Mouse (Mus musculus) embryonic facial prominence, embryonic 10.5 days (tissue): ENCODE results near the gene Foxi1. TPM values are rescaled to one million over a fixed set of nuclear protein-coding genes. Genes with fewer than 3 reads are reported as not detected.
"Not testable (repeated sequence)": the region's sequence is repeated elsewhere in the genome, so short reads cannot be mapped to it uniquely, and the experiment has no call there.

Experiments used
- DNase-seq: peaks from one replicate; pipeline ENCODE4 v3.0.0-alpha.2; 2017; ENCODE audit warnings: low spot score
- H3K27ac ChIP-seq: fragments of 300-500 bp; sonication (generic); replicated peaks from 2 replicates; pipeline ENCODE4 v1.5.1; 2016; ENCODE audit warnings: mild to moderate bottlenecking
- H3K27me3 ChIP-seq: fragments of 300-500 bp; sonication (generic); replicated peaks from 2 replicates; pipeline ENCODE4 v1.6.1; 2016; ENCODE audit warnings: low read depth, mild to moderate bottlenecking; ENCODE audit not compliant: poor library complexity, severe bottlenecking
- H3K36me3 ChIP-seq: fragments of 300-500 bp; sonication (generic); replicated peaks from 2 replicates; pipeline ENCODE4 v1.6.1; 2016; ENCODE audit warnings: mild to moderate bottlenecking, moderate library complexity
- H3K4me1 ChIP-seq: fragments of 300-500 bp; sonication (generic); 2 replicates; pipeline ENCODE4 v1.6.1; 2016
- H3K4me3 ChIP-seq: fragments of 300-500 bp; sonication (generic); 2 replicates; pipeline ENCODE4 v1.5.1; 2016; ENCODE audit warnings: mild to moderate bottlenecking, moderate library complexity
- H3K9me3 ChIP-seq: fragments of 300-500 bp; sonication (generic); 2 replicates; pipeline ENCODE4 v1.6.1; 2016; ENCODE audit warnings: mild to moderate bottlenecking
- WGBS: fragments of 180-500 bp; shearing (Covaris S2); methylation state at CpG from one replicate; pipeline ENCODE4 v1.1.7; 2016; 5-methylcytosine and 5-hydroxymethylcytosine counted together
- polyA plus RNA-seq: library from polyadenylated mRNA; unstranded; fragments of >200 nt; fragmentation: Nextera tagmentation; extraction: Ambion mirVana; gene quantifications from 2 replicates; pipeline ENCODE4 v1.2.1, GENCODE M21; 2016

The Foxi1 gene
- 0.14 TPM in 1 of 2 replicates, not detected in the other for polyA plus RNA-seq

DNA sequence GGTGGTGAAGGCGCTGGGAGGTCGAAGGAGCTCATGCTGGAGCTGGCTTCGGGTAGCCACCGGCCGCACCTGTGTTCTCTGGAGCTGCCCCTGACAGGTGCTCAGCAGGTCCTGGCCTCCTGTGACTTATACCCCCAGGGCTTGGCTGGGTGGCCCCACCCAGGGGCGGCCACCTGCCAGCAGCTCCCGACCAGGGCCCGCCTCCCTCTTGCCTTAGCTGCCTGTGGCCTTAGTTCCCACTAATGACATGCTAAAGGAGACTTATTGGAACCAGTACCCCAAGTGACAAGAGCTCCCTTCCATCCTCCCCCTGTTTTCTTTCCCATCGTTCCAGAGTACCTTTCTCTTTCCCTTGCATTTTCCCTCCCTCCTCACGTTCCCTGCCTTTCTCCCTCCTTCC lies at the start of gene Foxi1:
TSS of gene Foxi1 (minus strand) at position 101 of the 400 bp plus-strand sequence.
- no peaks in the 10 kb centered on the region for H3K9me3 ChIP-seq
- no peak within 1 kb of the TSS for H3K27ac ChIP-seq
- H3K36me3 ChIP-seq = no peaks in the 10 kb centered on the region
- H3K4me3 ChIP-seq = no peak within 1 kb of the TSS
- 77% methylated on average over 10 of the region's 10 CpGs for WGBS
- DNase-seq = no peak
- H3K4me1 ChIP-seq = no peaks in the 10 kb centered on the region
- H3K27me3 ChIP-seq = no peaks in the 10 kb centered on the region

DNA sequence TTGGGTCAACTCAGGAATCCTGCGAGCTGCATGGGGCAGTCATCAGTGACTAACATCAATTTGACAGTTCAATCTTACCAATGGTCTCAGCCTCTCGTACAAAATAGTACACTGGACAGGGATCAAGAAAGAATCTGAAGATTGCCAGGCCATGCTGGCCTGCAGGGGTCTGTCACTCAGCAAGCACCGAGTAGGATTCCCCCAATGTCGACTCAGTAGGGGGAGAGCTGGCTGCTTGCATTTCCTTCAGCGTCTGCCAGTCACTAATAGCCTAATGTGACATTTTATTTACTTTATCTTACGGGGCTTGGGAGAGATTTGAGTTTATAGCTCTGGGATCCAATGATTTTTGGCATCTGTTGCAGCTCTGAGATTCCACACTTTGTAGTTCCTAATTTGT lies 35.1 kb upstream of the Foxi1 start:
- no peaks in the 10 kb centered on the region for H3K9me3 ChIP-seq
- no peak overlapping the region for H3K4me3 ChIP-seq
- H3K27ac ChIP-seq = no peak overlapping the region
- no peak for DNase-seq
- 65% methylated on average over 6 of the region's 6 CpGs for WGBS
- no peaks in the 10 kb centered on the region for H3K4me1 ChIP-seq
- no peaks in the 10 kb centered on the region for H3K36me3 ChIP-seq
- H3K27me3 ChIP-seq = no peaks in the 10 kb centered on the region

DNA sequence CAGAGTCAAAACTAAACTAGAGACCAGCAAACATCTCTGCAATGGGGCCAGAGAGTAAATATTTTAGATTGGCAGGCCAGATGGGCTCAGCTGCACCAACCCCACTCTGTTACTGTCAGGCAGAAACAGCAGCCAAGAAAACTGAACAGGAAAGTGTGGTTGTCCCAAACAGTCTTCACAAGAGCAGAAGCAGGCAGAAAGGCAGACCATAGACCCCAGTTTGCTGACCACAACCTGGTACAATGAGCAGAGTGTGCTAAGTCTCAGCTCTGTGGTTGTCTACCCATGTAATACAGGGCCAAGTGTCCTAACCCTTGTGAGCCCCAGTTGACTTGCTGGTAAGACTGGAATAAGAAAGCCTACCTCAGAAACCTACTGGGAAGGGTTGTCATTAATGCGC lies 32.4 kb upstream of the Foxi1 start:
- Histone ChIP-seq H3K4me1 (no peaks in the 10 kb centered on the region), H3K9me3 (no peaks in the 10 kb centered on the region), H3K27me3 (no peaks in the 10 kb centered on the region), H3K4me3 (no peak overlapping the region), H3K27ac (no peak overlapping the region), H3K36me3 (no peaks in the 10 kb centered on the region)
- no peak for DNase-seq
- 95% methylated on average over 1 of the region's 1 CpGs for WGBS

DNA sequence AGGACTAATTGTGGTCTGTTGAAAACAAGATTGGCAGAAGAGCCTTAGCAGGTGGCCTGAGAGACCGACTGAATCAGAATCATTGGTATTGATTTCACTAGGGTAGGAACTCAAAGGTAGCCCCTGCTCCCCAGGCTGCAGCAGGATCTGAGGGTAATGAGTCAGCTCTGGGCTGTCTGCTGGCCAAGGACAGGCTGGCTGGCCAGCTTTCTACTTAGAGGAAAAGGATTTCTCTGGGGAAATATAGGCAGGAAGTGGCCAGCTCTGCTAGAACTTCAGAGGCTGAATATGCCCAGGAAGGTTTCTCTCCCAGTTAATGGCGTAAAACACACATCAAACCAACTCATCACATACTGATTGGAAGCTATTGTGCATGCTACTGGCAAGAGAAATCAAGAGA lies 31.8 kb upstream of the Foxi1 start:
- Histone ChIP-seq H3K4me1 (no peaks in the 10 kb centered on the region), H3K9me3 (no peaks in the 10 kb centered on the region), H3K4me3 (no peak overlapping the region), H3K36me3 (no peaks in the 10 kb centered on the region), H3K27me3 (no peaks in the 10 kb centered on the region), H3K27ac (no peak overlapping the region)
- 76% methylated on average over 2 of the region's 2 CpGs for WGBS
- no peak for DNase-seq

DNA sequence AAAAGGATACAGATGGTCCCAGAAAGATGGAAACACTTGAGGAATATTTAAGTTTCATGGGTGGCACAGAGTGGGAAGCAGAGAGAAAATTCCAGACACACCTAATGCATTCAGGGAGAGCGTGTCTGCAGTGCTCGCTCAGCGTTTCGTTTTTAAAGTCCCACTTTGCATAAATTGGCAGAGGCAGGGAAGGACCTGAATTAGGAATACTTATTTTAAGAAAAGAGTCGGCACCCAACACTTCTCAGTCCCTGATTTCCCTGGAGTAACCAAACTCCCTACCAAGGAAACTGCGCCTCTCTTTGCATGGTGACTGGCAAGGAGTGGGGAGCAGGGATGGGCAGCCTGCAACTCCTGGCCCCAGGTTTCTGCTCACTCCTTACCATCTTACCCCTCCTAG lies 29.0 kb upstream of the Foxi1 start:
- Histone ChIP-seq H3K9me3 (no peaks in the 10 kb centered on the region), H3K4me1 (no peaks in the 10 kb centered on the region), H3K27me3 (no peaks in the 10 kb centered on the region), H3K36me3 (no peaks in the 10 kb centered on the region), H3K27ac (no peak overlapping the region), H3K4me3 (no peak overlapping the region)
- no peak for DNase-seq
- 84% methylated on average over 6 of the region's 6 CpGs for WGBS

DNA sequence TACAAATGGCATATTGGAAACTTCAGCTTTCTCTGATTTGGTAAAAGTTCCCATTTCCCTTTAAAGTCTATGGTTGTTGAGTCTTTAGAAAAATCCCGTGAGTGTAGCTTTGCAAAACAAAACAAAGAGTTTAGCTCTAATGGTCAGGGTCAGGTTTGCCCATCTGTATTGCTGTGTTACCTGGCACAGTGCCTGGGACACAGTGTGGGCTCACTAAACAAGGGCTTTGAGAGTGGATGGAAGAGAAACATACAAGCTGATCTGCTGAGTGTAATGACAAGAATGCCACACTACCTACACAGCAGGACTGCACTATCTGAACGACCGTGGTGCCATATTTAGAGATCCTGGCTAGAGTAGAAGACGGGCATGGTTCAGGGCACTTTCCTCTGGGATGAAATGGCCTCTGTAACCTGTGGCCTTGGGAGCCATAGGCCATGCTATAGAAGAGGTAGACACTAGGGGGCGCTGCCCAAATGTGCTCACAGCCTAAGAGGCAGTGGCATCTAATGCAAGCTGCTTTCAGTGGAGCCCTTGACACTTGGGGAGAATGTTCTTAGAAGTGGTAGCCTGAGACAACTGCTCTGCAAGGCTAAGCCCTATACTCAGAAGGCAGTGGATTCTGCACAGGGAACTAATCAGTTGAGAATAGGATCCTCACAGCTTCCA lies 28.3 kb upstream of the Foxi1 start:
- no peaks in the 10 kb centered on the region for H3K27me3 ChIP-seq
- no peaks in the 10 kb centered on the region for H3K36me3 ChIP-seq
- DNase-seq = peak; percentile 50
- 58% methylated on average over 5 of the region's 5 CpGs for WGBS
- no peaks in the 10 kb centered on the region for H3K4me1 ChIP-seq
- no peak overlapping the region for H3K4me3 ChIP-seq
- no peak overlapping the region for H3K27ac ChIP-seq
- H3K9me3 ChIP-seq = no peaks in the 10 kb centered on the region

DNA sequence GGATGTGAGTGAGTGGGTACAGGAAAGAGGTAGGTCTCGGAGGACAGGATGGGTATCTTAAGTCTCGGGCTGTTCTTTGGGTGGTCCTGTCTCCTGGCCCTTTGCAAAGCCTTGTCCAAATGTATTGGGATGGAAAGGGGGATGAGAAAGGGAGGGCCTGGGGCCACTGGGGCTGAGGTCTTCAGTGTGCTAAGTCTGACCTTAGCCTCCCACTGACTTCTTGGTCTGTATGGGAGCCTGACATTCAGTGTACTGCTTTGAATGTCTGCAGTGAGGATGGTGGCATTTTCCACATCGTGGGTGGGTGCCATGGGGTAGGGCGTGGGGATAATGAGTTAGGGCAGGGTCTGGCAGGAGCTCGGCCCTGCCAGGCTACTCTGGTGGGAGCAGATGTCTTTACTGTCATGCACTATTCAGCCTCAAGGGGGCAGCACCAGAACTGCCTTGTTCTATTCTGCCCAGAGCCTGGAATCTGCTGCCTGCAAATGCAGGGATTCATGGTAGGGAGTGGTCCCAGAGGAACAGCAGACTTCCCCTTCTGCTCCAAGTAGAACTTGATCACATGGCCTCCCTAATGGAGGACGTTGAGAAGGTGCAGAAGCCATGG lies 21.0 kb upstream of the Foxi1 start:
- Histone ChIP-seq H3K4me1 (no peaks in the 10 kb centered on the region), H3K4me3 (no peak overlapping the region), H3K27me3 (no peaks in the 10 kb centered on the region), H3K9me3 (no peaks in the 10 kb centered on the region), H3K36me3 (no peaks in the 10 kb centered on the region), H3K27ac (no peak overlapping the region)
- peak; percentile 77 for DNase-seq
- WGBS = 35% methylated on average over 6 of the region's 6 CpGs

DNA sequence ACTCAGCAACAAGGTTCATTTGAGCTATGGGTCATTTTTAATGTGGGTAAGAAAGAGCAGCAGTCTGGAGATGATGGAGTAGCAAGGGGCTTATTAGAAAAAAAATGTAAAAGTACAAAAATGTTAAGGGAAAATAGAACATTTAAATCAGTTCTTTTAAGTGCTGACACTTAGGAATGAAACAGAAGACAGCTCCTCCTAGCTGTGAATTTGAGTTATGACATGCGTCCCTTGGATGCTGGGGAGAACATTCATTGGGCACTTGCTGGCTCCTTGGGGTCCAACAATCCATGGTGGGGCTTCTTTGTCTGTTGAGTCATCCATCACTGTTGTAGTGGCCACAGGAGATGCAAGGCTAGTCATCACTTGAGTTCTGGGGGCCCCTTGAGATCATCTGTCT lies 19.3 kb upstream of the Foxi1 start:
- no peak for DNase-seq
- H3K27ac ChIP-seq = no peak overlapping the region
- no peaks in the 10 kb centered on the region for H3K9me3 ChIP-seq
- H3K4me1 ChIP-seq = no peaks in the 10 kb centered on the region
- no peaks in the 10 kb centered on the region for H3K36me3 ChIP-seq
- 38% methylated on average over 1 of the region's 1 CpGs for WGBS
- H3K27me3 ChIP-seq = no peaks in the 10 kb centered on the region; the same call in 1 of the 2 replicates
- H3K4me3 ChIP-seq = no peak overlapping the region

DNA sequence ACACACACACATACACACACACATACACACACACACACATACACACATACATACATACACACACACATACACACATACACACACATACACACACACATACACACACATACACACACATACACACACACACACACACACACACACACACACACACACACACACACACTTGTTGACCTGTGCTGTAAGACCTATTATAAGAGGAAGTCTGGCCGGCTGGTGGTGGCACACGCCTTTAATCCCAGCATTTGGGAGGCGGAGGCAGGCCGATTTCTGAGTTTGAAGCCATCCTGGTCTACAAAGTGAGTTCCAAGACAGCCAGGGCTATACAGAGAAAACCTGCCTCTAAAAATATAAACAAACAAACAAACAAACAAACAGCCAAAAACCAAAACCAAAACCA lies 12.7 kb upstream of the Foxi1 start:
- H3K4me1 ChIP-seq, H3K4me3 ChIP-seq, H3K36me3 ChIP-seq, H3K27ac ChIP-seq, DNase-seq, H3K9me3 ChIP-seq, H3K27me3 ChIP-seq: not testable (repeated sequence)
- 92% methylated on average over 4 of the region's 4 CpGs for WGBS

DNA sequence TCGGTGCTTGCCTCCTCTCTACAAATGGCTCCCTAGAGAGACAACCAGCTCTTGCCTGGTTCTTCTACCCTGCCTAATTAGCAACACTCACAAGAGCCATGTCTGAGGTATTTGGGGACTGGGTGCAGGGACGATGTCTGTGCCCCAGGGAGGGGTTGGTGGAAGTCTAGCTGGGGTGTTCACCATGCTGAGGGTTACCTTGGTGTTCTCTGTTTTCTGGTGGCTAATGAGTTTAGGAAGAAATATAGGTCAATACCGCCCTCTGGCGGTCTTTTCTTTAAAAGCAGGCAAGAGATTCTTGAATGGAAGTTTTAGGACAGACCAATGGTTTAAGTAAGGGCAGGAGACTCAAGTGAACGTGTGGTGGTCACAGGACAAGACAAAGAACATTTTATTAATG lies 5.0 kb upstream of the Foxi1 start:
- WGBS = 22% methylated on average over 5 of the region's 5 CpGs
- DNase-seq = peak; percentile 52
- no peak overlapping the region for H3K27ac ChIP-seq
- H3K27me3 ChIP-seq = no peaks in the 10 kb centered on the region
- H3K4me1 ChIP-seq = no peaks in the 10 kb centered on the region
- H3K9me3 ChIP-seq = no peaks in the 10 kb centered on the region
- no peak overlapping the region for H3K4me3 ChIP-seq
- no peaks in the 10 kb centered on the region for H3K36me3 ChIP-seq

DNA sequence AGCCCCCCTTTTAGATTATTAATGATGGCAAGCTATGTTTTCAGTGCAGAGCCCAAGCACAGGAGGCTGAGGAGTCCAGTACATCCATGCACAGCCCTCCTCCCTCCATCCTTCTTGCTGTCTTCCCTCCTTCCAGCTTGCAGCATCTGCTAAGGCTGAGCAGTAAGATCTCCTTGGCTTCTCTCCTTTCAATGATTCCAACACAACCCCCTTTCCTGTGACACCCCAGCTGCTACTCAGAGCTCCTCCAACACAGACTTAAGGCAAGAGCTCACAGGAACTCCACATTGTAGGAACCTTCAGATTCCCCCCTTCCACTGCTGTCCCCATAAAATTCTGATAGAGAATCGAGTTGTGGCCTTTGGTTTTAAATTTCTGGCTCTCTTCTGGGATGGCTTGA lies 5.1 kb downstream of the Foxi1 start:
- Histone ChIP-seq H3K36me3 (no peaks in the 10 kb centered on the region), H3K27ac (no peak overlapping the region), H3K4me3 (no peak overlapping the region), H3K9me3 (no peaks in the 10 kb centered on the region), H3K27me3 (no peaks in the 10 kb centered on the region), H3K4me1 (no peaks in the 10 kb centered on the region)
- DNase-seq = no peak
- WGBS = 71% methylated on average over 1 of the region's 1 CpGs

DNA sequence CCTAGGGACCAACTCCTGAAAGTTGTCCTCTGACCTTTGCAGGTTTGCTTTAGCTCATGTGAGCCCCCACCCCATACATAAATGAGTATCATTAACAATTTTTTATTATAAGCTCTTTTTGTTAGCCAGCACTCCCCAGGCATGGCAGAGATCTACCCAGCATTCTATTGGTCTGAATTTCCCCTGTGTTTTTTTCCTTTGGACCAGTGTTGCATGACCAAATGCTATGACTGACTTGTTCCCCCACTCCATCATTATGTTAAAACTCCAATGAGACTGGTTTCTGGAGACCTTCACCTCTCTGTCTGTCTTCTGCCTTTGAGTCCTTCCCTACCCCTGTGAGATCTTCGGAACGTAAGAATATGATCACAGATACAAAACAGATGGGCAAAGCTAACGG lies 12.7 kb downstream of the Foxi1 start:
- DNase-seq = no peak
- Histone ChIP-seq H3K27ac (no peak overlapping the region), H3K4me1 (peaks cover 6% of the 10 kb centered on the region), H3K4me3 (no peak overlapping the region), H3K27me3 (no peaks in the 10 kb centered on the region), H3K36me3 (no peaks in the 10 kb centered on the region), H3K9me3 (no peaks in the 10 kb centered on the region)
- WGBS = 78% methylated on average over 3 of the region's 3 CpGs

DNA sequence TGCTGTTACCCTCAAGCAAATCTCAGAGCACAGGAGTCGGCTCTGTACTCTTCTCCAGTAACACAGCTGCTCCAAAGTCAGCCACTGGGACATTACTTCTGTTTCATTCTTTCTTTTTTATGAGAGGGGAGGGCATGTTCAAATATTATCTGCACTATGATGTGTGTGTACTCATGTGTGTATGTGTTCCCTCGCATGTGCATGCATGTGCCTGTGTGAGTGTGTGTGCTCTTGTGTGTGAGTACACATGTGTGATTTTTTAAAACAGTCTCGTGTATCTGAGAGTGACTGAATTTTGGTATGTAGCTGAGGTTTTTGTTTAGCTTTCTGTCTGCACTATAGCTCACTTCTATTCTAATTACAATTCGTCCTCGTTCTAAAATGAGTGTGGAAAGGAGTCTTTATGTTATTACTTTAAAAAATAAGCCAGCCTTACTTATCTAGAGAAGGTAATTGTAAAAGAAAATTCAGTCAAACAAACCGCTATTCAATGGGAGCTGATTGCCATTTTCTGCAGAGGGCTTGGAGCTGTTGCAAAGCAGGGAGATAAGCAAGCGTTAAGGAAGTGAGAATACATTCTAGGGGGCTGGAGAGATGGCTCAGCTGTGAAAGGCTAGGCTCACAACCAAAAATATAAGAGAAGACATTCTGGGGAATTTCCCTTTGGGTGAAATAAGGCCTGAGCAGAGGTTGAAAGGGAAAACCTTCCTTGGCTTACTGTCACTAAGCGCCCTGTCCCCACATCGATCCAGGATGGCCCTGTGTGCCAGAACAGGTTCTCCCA lies 13.5 kb downstream of the Foxi1 start:
- WGBS = 68% methylated on average over 9 of the region's 9 CpGs
- Histone ChIP-seq H3K9me3 (no peaks in the 10 kb centered on the region), H3K27ac (no peak overlapping the region), H3K4me3 (no peak overlapping the region), H3K27me3 (no peaks in the 10 kb centered on the region), H3K36me3 (no peaks in the 10 kb centered on the region), H3K4me1 (peaks cover 6% of the 10 kb centered on the region)
- DNase-seq = no peak
